Mouse (Mus musculus): ENCODE results near the gene Npas3.

The Npas3 gene

GRCm38 (mm10) chr12:54053598-54053997 is 805.1 kb downstream of the Npas3 start:
- DNase-seq (ENCODE audit: low read depth, low spot score), result no peak

DNA sequence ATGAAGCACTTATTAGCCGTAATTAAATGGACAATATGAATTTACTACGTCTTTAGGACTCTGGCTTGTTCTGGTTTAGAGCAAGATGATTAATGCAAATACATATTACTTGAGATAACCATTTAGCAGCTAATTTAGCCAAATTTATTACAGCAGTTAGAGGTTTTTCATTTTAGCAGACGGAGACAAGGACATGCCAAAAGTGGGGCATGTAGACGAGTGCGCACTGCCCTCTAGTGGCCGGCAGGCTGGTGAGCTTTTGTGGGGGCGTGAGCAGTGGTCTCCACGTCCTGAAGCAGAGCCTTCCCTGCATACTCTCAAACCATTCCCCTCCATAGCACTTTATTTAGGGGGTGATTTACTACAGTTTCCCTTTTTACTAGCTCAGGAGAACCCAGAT is 812.3 kb downstream of the Npas3 start:
- peak; percentile 83 for DNase-seq (ENCODE audit: low read depth, low spot score)

DNA sequence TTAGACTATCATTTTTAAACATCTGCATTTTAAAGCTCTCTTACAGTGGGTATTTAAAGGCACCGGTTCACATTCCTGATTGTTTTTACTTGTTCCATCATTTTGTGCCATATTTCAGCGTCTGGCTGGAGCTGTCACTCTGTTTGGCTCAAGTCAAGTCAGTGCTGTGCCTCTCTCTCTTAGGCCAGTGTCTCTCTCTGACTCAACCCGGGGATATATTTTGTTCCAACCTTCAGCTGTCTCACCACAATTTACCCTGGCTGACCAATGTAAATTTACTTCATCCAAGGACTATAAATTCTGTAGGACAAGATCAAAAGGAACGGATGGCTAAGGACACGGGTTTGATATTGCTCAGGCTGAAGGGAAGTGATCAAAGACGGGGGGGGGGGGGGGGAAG is 812.7 kb downstream of the Npas3 start:
- no peak for DNase-seq (ENCODE audit: low read depth, low spot score)

DNA sequence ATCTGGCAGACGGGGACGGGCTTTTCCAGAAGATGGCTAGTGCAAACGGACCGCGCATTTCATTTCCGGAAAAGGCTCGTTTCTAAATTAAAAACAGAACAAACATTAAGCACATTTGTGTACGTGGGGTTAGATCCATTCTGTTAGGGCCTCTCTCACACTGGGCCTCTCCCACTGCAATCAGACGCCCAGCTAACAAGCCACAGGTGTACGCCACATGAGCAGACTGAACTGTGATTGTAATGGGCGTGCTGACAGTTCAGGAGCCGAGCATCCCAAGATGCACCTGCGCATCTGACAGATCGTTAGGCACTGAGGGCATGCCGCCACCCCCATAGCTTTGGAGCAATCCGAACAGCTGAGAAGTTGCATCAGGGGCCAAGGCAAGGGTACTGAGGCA is 816.5 kb downstream of the Npas3 start:
- DNase-seq (ENCODE audit: low read depth, low spot score), result peak; percentile 57

DNA sequence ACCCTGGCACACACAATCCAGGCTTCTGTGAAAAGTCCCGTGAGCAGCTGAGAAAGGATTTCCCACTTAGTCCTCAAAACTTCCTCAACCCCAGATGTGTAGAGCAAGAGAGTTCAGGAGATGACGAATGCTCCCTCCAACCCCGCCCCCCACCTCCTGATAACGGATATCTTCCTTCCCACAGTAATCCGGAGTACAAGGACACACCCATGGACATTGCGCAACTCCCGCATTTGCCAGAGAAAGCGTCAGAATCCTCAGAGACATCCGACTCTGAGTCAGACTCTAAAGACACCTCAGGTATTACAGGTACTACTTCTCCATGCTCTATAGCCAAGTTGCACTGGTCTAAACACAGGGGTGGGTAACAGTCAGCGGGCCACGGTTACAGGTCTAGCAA is 817.1 kb downstream of the Npas3 start:
- DNase-seq (ENCODE audit: low read depth, low spot score), result no peak

- DNase-seq (ENCODE audit: low read depth, low spot score), result no peak
These were observed 818.9 kb downstream of the Npas3 start for GRCm38 (mm10) chr12:54067419-54067818.

- peak; percentile 55 for DNase-seq (ENCODE audit: low read depth, low spot score)
These were observed 819.6 kb downstream of the Npas3 start for GRCm38 (mm10) chr12:54067886-54068756.

- no peak for DNase-seq (ENCODE audit: low read depth, low spot score)
These were observed 820.3 kb downstream of the Npas3 start for GRCm38 (mm10) chr12:54068757-54069146.

- no peak for DNase-seq (ENCODE audit: low read depth, low spot score)
These were observed 825.5 kb downstream of the Npas3 start for GRCm38 (mm10) chr12:54074012-54074411.

- DNase-seq (ENCODE audit: low read depth, low spot score), result no peak
These were observed 832.5 kb downstream of the Npas3 start for GRCm38 (mm10) chr12:54080996-54081395.

- DNase-seq (ENCODE audit: low read depth, low spot score), result no peak
These were observed 845.3 kb downstream of the Npas3 start for GRCm38 (mm10) chr12:54093729-54094128.

DNA sequence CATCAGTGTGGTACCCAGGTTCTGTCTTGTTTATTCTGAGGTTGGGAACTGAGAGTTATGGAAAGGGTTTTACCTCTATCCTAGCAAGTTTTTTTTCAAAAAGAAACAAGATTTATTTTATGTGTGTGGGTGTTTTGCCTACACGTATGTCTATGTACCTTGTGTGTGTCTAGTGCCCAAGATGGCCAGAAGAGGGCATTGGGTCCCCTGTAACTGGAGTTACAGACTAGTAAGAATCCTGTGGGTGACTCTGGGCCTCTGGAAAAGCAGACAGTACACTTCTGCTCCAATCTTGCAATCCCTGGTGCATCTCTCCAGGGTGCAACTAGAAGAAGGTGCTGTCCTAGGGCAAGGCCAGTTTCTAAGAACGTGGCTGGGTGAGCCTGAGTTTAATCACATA is 848.0 kb downstream of the Npas3 start:
- no peak for DNase-seq (ENCODE audit: low read depth, low spot score)

DNA sequence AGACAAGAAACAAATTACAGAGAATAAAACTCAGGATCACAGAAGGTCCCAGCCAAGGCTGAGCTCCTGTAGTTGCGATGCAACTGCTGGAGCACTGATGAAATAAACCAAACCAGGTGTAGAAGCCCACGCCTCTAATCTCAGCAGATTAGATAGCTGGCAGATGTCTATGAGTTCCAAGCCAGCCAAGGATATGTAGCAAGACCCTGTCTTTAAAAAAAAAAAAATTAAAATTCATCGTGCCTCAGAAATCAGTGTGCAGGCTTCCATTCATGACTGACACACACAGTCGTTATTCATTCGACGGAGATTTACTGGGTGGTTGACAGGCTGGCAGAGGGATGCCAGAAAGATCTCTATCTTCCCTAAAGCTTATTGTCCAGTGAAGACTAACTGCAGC is 849.7 kb downstream of the Npas3 start:
- DNase-seq (ENCODE audit: low read depth, low spot score), result no peak

DNA sequence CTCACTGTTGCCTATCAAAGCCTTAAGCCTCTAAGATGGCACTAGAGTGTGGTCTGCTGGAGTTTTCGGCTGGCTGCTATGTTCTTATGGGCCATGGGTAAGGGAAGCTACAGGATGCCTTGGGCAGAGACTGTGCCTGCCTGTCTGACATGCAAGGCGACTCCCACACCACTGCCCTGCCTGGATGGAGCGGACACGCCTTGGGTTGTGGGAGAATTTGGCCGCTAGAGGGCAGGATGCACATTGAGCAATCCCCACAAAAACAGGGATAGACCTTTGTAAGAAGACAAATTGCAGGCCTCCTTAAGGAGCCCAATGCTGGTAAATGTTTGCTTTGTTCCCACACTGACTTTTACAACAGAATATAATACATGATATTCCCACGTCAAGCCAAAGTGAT is 850.3 kb downstream of the Npas3 start:
- DNase-seq (ENCODE audit: low read depth, low spot score), result peak; percentile 78

- no peak for DNase-seq (ENCODE audit: low read depth, low spot score)
These were observed 851.0 kb downstream of the Npas3 start for GRCm38 (mm10) chr12:54099458-54099857.

DNA sequence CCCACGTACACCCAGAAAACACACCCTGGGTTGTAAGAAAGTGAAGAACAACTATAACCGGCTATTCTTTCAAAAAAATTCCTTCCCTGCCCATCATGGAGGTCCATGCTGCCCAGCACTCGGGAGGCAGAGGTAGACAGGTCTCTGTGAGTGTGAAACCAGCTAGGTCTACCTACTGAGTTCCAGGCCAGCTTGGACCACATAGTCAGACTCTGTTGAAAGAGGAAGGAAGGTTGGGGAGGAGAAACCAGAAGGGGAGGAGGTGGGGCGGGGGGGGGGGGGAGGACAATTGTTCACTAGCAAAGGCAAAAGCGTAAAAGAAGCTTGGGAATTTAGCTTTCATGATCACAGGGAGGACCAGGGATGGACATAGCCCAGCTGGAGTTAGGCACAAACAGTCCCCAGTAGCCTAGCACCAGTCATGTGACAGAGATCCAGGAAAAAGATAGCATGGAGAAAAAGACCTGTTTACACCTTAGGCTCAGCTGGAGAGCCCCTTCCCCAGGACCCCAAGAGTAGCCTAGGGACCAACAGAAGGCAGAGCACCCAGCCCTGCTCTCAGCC is 852.9 kb downstream of the Npas3 start:
- no peak for DNase-seq (ENCODE audit: low read depth, low spot score)

DNA sequence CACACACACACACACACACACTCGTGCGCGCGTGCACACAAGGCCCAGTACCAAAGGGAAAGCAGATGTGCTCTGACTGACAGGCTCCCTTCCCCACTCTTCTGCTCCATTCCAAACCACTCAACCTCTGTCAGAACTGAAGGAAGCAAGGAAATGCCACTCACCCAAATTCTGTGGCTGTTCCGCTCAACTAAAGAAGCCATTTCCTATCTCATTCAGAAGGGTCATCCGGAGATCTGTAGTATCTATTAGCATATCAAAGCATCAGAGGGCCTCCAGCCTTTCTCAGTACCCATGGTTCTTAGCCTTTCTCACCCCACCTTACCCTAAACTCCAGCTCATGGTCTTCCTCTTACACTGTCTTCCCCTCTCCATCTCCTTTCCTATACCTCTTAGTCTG is 854.0 kb downstream of the Npas3 start:
- DNase-seq (ENCODE audit: low read depth, low spot score), result no peak

DNA sequence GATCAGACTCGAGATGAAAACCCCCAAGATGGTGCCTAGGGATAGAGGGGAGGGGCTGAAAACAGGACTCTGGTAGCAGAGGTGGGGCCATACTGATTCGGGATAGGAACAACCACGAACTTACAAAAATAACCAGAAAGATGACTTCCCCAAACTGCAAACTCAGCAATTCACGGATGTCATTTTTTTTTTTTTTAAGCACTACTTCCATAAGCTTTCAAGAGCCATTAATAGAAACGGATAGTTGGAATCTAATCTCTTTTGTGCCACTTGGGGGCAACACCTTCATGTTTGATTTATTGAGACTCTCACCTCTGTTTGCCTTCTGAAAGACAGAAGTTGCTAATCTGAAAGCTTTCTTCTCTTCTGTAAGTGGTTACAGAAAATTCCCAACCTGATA is 857.1 kb downstream of the Npas3 start:
- DNase-seq (ENCODE audit: low read depth, low spot score), result no peak

- DNase-seq (ENCODE audit: low read depth, low spot score), result no peak
These were observed 857.5 kb downstream of the Npas3 start for GRCm38 (mm10) chr12:54105946-54106345.

GRCm38 (mm10) chr12:54110342-54110741 is 861.9 kb downstream of the Npas3 start:
- no peak for DNase-seq (ENCODE audit: low read depth, low spot score)

- no peak for DNase-seq (ENCODE audit: low read depth, low spot score)
These were observed 862.5 kb downstream of the Npas3 start for GRCm38 (mm10) chr12:54110930-54111329.

GRCm38 (mm10) chr12:54120386-54120785 is 871.9 kb downstream of the Npas3 start:
- no peak for DNase-seq (ENCODE audit: low read depth, low spot score)

DNA sequence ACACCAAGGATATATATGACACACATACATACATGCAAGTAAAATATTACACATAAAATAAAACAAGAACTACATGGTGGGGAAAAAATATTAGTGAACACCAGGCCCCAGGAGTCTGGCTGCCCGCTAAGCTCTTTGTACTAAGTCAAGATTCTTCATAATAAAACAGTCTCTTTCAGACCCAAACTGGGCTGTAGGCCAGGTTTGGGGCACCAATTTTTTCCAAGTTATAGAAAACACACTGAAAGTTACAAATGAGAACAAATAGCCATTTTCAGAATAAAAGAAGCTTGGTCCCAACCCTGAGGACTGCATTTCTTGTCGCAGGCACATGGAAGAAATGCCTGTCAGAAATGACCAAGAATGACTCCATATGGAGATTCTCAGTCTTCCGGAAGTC is 872.8 kb downstream of the Npas3 start:
- DNase-seq (ENCODE audit: low read depth, low spot score), result no peak

All from forelimb bud, embryonic 11.5 days (tissue).